Mouse (Mus musculus) kidney, postnatal 0 days (tissue): Measurements from ENCODE around the gene Akt1s1. TPM values are rescaled to one million over a fixed set of nuclear protein-coding genes. Genes with fewer than 3 reads are reported as not detected.
A peak's percentile ranks its signal among the peaks of the same experiment; 100 is the strongest.

ENCODE experiments used
- ATAC-seq: fragments of 200-750 bp; cut with Nextera tagmentation; replicated peaks from 2 replicates; pipeline ENCODE4 v1.8.0; 2017; ENCODE audit warnings: low read depth, moderate number of reproducible peaks, moderate TSS enrichment, moderate library complexity; ENCODE audit not compliant: low FRiP score
- DNase-seq: peaks from one replicate; pipeline ENCODE4 v3.0.0-alpha.2; 2016; ENCODE audit warnings: low spot score
- H3K27ac ChIP-seq: fragments of 300-500 bp; sonication (generic); 2 replicates; pipeline ENCODE4 v1.5.1; 2014; ENCODE audit warnings: mild to moderate bottlenecking
- H3K27me3 ChIP-seq: fragments of 300-500 bp; sonication (generic); 2 replicates; pipeline ENCODE4 v1.6.1; 2014; ENCODE audit warnings: low read length, mixed read lengths; ENCODE audit not compliant: insufficient read depth
- H3K36me3 ChIP-seq: fragments of 300-500 bp; sonication (generic); 2 replicates; pipeline ENCODE4 v1.6.1; 2014; ENCODE audit warnings: low read length, mixed read lengths; ENCODE audit not compliant: insufficient read depth
- H3K4me1 ChIP-seq: fragments of 300-500 bp; sonication (generic); replicated peaks from 2 replicates; pipeline ENCODE4 v1.6.1; 2014; ENCODE audit warnings: antibody characterized with exemption, low read length, mixed read lengths; ENCODE audit not compliant: insufficient read depth
- H3K4me2 ChIP-seq: fragments of 300-500 bp; sonication (generic); 2 replicates; pipeline ENCODE4 v1.6.1; 2014; ENCODE audit warnings: mild to moderate bottlenecking, low read length, moderate library complexity, mixed read lengths
- H3K4me3 ChIP-seq: fragments of 300-500 bp; sonication (generic); replicated peaks from 2 replicates; pipeline ENCODE4 v1.5.1; 2014; ENCODE audit warnings: low read depth, low read length
- H3K9ac ChIP-seq: fragments of 300-500 bp; sonication (generic); 2 replicates; pipeline ENCODE4 v1.6.1; 2014; ENCODE audit warnings: low read depth, low read length
- H3K9me3 ChIP-seq: fragments of 300-500 bp; sonication (generic); replicated peaks from 2 replicates; pipeline ENCODE4 v1.6.1; 2016; ENCODE audit warnings: low read length, inconsistent platforms, mixed read lengths
- CTCF ChIP-seq: IDR thresholded peaks from 2 replicates; pipeline ENCODE4 v1.5.1; 2016; ENCODE audit warnings: antibody characterized with exemption, low read depth, mild to moderate bottlenecking, moderate library complexity
- WGBS: fragments of 180-500 bp; shearing (Covaris S2); extraction: QIAGEN DNeasy Blood & Tissue Kit; methylation state at CpG from one replicate; pipeline ENCODE4 v1.1.7; 2014; 5-methylcytosine and 5-hydroxymethylcytosine counted together
- microRNA counts: library from miRNA; unstranded; fragments of <30 nt; microRNA quantifications from one replicate; lab custom pipeline; 2015
- microRNA-seq: library from miRNA; unstranded; fragments of <30 nt; microRNA quantifications from one replicate; pipeline ENCODE4, GENCODE M21; 2016
- polyA plus RNA-seq: library from polyadenylated mRNA; unstranded; fragments of >200 nt; fragmentation: Nextera tagmentation; extraction: Ambion mirVana; gene quantifications from 2 replicates; pipeline ENCODE4 v1.2.1, GENCODE M21; 2015

The Akt1s1 gene
- polyA plus RNA-seq, 1 experiment from 2014 or later, result 111 TPM

DNA sequence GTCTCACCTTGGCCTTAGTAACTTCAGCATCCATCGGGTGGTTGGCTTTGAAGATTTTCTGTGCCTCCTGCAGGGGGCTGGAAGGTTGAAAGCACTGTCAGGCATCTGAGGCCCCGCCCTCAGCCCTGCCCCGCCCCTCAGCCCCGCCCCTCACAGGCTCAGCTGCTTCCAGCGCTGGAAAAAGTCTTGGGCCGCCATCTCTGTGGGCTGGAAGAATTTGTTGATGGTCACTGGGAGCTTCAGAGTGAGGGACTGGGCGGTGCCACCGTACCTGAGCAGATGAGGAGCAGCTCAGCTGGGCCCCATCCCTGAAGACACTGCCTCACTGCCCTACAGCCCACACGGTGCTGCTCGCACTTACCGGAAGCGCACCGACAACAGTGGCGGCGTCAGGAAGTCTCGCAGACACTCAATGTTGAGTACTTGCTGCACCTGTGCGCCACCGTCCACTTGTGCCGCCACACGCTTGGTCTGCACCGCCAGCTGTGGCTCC is 52.5 kb downstream of the Akt1s1 start:
- H3K27me3 ChIP-seq, result no peaks in the 10 kb centered on the region
- H3K4me3 ChIP-seq, result peak overlapping the region; percentile 23
- peak; percentile 83 for DNase-seq
- peak overlapping the region; percentile 37; the same call in 1 of the 2 replicates for H3K9ac ChIP-seq
- peak; percentile 42 for ATAC-seq
- 21% methylated on average over 21 of the region's 21 CpGs for WGBS
- peaks cover 31% of the 10 kb centered on the region for H3K36me3 ChIP-seq
- peaks cover 25% of the 10 kb centered on the region for H3K4me1 ChIP-seq
- no peaks in the 10 kb centered on the region for H3K9me3 ChIP-seq
- TF ChIP-seq CTCF, result peak; percentile 57
- peak overlapping the region; percentile 70 for H3K27ac ChIP-seq
- peak overlapping the region; percentile 58 for H3K4me2 ChIP-seq

MicroRNAs encoded within 50 kb of the gene (microRNA counts, 519-probe panel; counts per million panel counts)
- 330 counts per million, percentile 68 among the panel's probes with 10 or more counts for microRNA mmu-miR-707 (lab: Ali Mortazavi, UCI)

Small RNAs within 50 kb of the gene (microRNA-seq; reads per million reads assigned to microRNA genes)
- not detected for gene Mir707

Other genes starting within 250 kb of the Akt1s1 start
- 2.5 and 3.6 TPM in 2 replicates for gene Myh14, start 178.1 kb upstream of the Akt1s1 start, polyA plus RNA-seq
- gene Izumo2, start 140.2 kb upstream of the Akt1s1 start, polyA plus RNA-seq, result not detected in 2 replicates
- 45.3 and 49.3 TPM in 2 replicates for gene Vrk3, start 100.6 kb upstream of the Akt1s1 start, polyA plus RNA-seq
- gene Zfp473, start 97.9 kb upstream of the Akt1s1 start, polyA plus RNA-seq, result 0.87 and 0.89 TPM in 2 replicates
- gene Nup62, start 32.9 kb upstream of the Akt1s1 start, polyA plus RNA-seq, result 57.6 and 62.4 TPM in 2 replicates
- gene Il4i1, start 32.6 kb upstream of the Akt1s1 start, polyA plus RNA-seq, result 0.88 and 1.0 TPM in 2 replicates
- 4.2 and 5.3 TPM in 2 replicates for gene Atf5, start 32.3 kb upstream of the Akt1s1 start, polyA plus RNA-seq
- 78.0 and 87.0 TPM in 2 replicates for gene Tbc1d17, start 88 bp downstream of the Akt1s1 start, polyA plus RNA-seq
- 34.0 and 36.4 TPM in 2 replicates for gene Pnkp, start 8.1 kb downstream of the Akt1s1 start, polyA plus RNA-seq
- gene Ptov1, start 20.8 kb downstream of the Akt1s1 start, polyA plus RNA-seq, result 377 and 412 TPM in 2 replicates
- 91.4 and 97.8 TPM in 2 replicates for gene Med25, start 43.7 kb downstream of the Akt1s1 start, polyA plus RNA-seq
- gene Fuz, start 47.1 kb downstream of the Akt1s1 start, polyA plus RNA-seq, result 19.9 and 21.1 TPM in 2 replicates
- gene Ap2a1, start 80.5 kb downstream of the Akt1s1 start, polyA plus RNA-seq, result 55.8 and 55.9 TPM in 2 replicates
- gene Tsks, start 94.2 kb downstream of the Akt1s1 start, polyA plus RNA-seq, result 0.13 and 0.14 TPM in 2 replicates
- 13.2 and 13.7 TPM in 2 replicates for gene Cpt1c, start 125.9 kb downstream of the Akt1s1 start, polyA plus RNA-seq
- 414 and 449 TPM in 2 replicates for gene Prmt1, start 137.6 kb downstream of the Akt1s1 start, polyA plus RNA-seq
- gene Irf3, start 148.7 kb downstream of the Akt1s1 start, polyA plus RNA-seq, result 73.6 and 76.0 TPM in 2 replicates
- gene Bcl2l12, start 149.7 kb downstream of the Akt1s1 start, polyA plus RNA-seq, result 42.8 and 43.4 TPM in 2 replicates
- 25.6 and 27.3 TPM in 2 replicates for gene Scaf1, start 167.4 kb downstream of the Akt1s1 start, polyA plus RNA-seq
- gene Rras, start 169.0 kb downstream of the Akt1s1 start, polyA plus RNA-seq, result 47.6 and 53.0 TPM in 2 replicates
- 5.8 and 6.1 TPM in 2 replicates for gene Prr12, start 203.9 kb downstream of the Akt1s1 start, polyA plus RNA-seq
- 65.0 and 65.3 TPM in 2 replicates for gene Nosip, start 213.4 kb downstream of the Akt1s1 start, polyA plus RNA-seq
- 44.3 and 45.1 TPM in 2 replicates for gene Prrg2, start 213.7 kb downstream of the Akt1s1 start, polyA plus RNA-seq
- gene Rcn3, start 243.2 kb downstream of the Akt1s1 start, polyA plus RNA-seq, result 215 and 228 TPM in 2 replicates